Mouse (Mus musculus) frontal cortex, adult 2 months (tissue): Measurements from ENCODE around the gene Pqlc3. TPM values are rescaled to one million over a fixed set of nuclear protein-coding genes. Genes with fewer than 3 reads are reported as not detected.
"Not testable (repeated sequence)": the region's sequence is repeated elsewhere in the genome, so short reads cannot be mapped to it uniquely, and the experiment has no call there.

Experiments
- DNase-seq, 2 experiments: peaks; one replicate each; pipeline ENCODE4 v3.0.0; 2022; ENCODE audit warnings: low spot score in 1 of 2; ENCODE audit errors: extremely low spot score in 1 of 2
- polyA plus RNA-seq: library from polyadenylated mRNA; depleted of rRNA; stranded (reverse); fragments of >200 nt; gene quantifications from 2 replicates; pipeline ENCODE4 v1.2.3, GENCODE M21; 2012; rRNA removed

Gene Pqlc3
- 1.4 and 1.7 TPM in 2 replicates for polyA plus RNA-seq

GRCm38 (mm10) chr12:16999739-17000497 is at the start of gene Pqlc3:
TSS of gene Pqlc3 (minus strand) at chr12:17000408.
- peak; percentile 29 to 78 for DNase-seq

GRCm38 (mm10) chr12:17049796-17050195 is 49.6 kb upstream of the Pqlc3 start:
- DNase-seq = no peak

- DNase-seq = no peak
Observed at GRCm38 (mm10) chr12:17048979-17049612, 48.9 kb upstream of the Pqlc3 start.

GRCm38 (mm10) chr12:17043311-17043710 is 43.1 kb upstream of the Pqlc3 start:
- no peak for DNase-seq

- DNase-seq = no peak
Observed at GRCm38 (mm10) chr12:17040567-17040966, 40.4 kb upstream of the Pqlc3 start.

GRCm38 (mm10) chr12:17039415-17039814 is 39.2 kb upstream of the Pqlc3 start:
- DNase-seq = no peak

- DNase-seq = no peak
Observed at GRCm38 (mm10) chr12:17038246-17038645, 38.0 kb upstream of the Pqlc3 start.

GRCm38 (mm10) chr12:17037053-17037610 is 36.9 kb upstream of the Pqlc3 start:
- peak; percentile 48 to 80 for DNase-seq

GRCm38 (mm10) chr12:17036532-17036931 is 36.3 kb upstream of the Pqlc3 start:
- no peak for DNase-seq

GRCm38 (mm10) chr12:17035128-17035527 is 34.9 kb upstream of the Pqlc3 start:
- DNase-seq = peak in 1 of 2 experiments; percentile 59

GRCm38 (mm10) chr12:17034671-17035070 is 34.5 kb upstream of the Pqlc3 start:
- no peak for DNase-seq

- DNase-seq = no peak
Observed at GRCm38 (mm10) chr12:17033464-17033841, 33.2 kb upstream of the Pqlc3 start.

- peak; percentile 55 to 94 for DNase-seq
Observed at GRCm38 (mm10) chr12:17032694-17033463, 32.7 kb upstream of the Pqlc3 start.

GRCm38 (mm10) chr12:17024554-17025110 is 24.4 kb upstream of the Pqlc3 start:
- no peak for DNase-seq

- DNase-seq = no peak
Observed at GRCm38 (mm10) chr12:17022145-17022544, 21.9 kb upstream of the Pqlc3 start.

- DNase-seq = not testable (repeated sequence)
Observed at GRCm38 (mm10) chr12:17021125-17021524, 20.9 kb upstream of the Pqlc3 start.

- DNase-seq = peak in 1 of 2 experiments; percentile 89
Observed at GRCm38 (mm10) chr12:17018468-17018867, 18.3 kb upstream of the Pqlc3 start.

GRCm38 (mm10) chr12:17015711-17016110 is 15.5 kb upstream of the Pqlc3 start:
- no peak for DNase-seq

GRCm38 (mm10) chr12:17012067-17012899 is 12.1 kb upstream of the Pqlc3 start:
- no peak for DNase-seq
